Mouse (Mus musculus): Measurements from ENCODE around the gene Klf9.

DNA sequence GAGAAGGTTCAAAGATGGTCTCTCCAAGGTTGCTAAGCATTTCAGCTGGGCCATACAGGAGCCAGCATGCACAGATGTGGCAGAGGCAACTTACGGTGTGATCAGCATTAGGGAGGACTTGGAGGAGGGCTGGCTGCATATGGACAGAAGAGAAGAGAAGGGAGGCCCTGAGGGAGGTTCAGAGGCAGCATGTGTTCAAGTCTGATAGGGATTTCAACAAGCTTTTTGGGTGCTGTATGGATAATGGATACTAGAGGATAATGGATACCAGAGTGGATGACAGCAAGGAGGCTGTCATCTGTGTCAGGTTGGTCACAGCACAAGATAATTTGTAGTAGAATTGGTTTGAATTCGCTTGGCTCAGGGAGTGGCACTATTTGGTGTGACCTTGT is 28.6 kb downstream of the Klf9 start:
- TF ChIP-seq GATA1 (IDR thresholded peaks at IDR 0.05; ENCODE audit: low read length) (no peak), TAL1 (IDR thresholded peaks at IDR 0.05; ENCODE audit: low read length) (no peak)
